Mouse (Mus musculus): Measurements from ENCODE around the gene Hps4.
A peak's percentile ranks its signal among the peaks of the same experiment; 100 is the strongest.
"Not testable (repeated sequence)": the region's sequence is repeated elsewhere in the genome, so short reads cannot be mapped to it uniquely, and the experiment has no call there.

Hps4 gene

DNA sequence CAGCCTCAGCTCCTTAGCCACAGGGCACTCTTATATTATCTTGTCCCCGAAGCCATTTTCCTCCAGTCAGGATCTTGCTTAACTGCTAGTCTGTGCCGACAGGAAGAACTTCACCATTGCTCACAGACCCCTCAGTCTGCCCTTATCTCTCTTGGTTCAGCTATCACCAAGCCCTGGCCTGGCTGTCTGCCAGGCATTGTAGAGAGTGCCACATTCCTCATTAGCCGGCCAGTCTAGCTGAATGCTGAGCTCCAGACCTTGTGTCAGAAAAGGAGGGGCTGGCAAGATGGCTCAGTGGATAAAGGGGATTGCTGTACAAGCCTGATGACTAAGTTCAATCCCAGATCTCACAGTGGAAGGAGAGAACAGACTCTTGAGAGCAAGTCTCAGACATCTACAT, 63.1 kb downstream of the Hps4 start:
- no peak for DNase-seq

DNA sequence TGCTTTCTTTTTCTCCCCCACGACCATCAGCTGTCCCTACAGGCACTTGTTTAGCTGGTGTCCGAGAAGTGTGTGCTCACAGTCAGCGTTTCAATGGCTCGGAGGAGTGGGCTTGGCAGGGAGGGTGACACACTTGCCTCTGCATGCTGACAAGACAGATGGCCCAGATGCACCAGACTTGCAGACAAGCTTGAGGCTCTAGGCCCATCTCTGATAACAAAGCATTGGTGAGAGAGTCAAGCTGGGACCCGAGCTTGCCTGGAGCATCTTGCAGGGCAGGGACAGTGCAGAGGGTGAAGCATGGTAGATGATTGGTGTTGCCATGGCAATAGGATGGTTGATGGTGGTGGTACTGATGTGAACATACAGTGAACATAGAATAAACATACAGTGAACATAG, 66.4 kb downstream of the Hps4 start:
- DNase-seq, result no peak

DNA sequence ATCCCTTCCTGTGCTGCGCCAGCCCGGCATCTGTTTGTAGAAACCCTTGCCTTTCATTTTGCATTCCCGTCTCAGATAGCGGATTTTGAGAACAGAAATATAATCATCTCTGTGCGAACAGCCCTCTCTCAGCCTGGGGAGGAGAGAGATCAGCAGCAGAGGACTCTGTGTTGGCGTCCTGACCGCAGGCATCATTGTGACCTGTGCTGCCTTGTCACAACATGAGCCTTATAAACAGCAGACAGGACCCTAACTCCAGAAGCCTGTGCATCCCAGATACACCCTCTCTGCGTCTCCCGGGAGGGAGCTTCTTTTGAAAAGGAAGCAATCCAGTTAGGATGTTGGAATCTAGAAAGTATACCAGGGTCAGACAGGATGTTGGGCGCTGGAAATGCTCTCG, 68.2 kb downstream of the Hps4 start:
- no peak for DNase-seq

DNA sequence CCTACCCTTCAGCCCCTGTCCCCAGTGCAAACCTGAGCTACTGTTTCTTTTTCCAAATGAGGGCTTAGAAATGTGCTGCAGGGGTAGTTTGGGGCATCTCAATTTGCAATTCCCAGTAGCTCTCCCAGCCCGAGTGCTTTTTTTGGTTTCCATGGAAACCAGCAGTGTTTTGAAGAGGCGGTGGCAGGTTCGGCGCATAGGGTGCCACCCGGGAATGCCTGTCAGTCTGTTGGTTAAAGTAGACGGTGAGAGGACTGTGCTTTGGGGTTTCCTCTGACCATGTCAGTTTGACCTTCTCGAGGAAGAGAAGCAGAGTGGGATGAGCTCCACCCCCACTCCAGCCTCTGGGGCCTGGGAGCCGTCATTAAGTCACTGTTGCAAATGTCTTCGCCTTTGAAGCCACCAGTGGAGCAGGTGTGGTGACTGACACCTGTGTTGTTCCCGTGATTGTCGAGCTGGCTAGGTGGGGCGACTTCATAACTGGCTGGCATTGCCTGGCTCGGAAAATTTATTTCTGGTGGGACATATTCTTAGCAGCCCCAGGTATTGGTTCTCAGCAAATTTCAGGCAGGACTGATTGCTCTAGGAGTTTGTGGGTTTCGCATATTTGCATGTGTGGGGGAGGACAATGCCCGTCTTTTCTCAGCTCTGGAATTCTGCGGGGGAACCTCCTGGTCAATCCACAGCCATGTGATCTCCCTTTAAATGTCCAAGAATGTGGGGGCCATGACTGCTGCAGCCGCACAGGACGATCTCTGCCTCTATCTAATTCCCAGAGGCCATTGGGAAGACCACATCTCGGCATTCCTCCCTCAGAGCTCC, 68.8 kb downstream of the Hps4 start:
- DNase-seq, result no peak

DNA sequence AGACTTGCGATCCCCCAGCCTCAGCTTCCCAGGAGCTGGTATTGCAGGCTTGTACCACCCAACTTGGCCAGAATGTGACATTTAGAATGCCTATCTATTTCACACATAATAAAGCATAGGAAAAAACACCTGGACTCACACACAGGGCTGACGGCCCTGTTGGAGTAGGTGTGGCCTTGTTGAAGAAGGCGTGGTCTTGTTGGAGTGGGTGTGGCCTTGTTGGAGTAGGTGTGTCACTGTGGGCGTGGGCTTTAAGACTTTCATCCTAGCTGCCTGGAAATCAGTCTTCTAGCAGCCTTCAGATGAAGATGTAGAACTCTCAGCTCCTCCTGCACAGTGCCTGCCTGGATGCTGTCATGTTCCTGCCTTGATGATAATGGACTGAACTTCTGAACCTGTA, 69.9 kb downstream of the Hps4 start:
- not testable (repeated sequence) for DNase-seq

DNA sequence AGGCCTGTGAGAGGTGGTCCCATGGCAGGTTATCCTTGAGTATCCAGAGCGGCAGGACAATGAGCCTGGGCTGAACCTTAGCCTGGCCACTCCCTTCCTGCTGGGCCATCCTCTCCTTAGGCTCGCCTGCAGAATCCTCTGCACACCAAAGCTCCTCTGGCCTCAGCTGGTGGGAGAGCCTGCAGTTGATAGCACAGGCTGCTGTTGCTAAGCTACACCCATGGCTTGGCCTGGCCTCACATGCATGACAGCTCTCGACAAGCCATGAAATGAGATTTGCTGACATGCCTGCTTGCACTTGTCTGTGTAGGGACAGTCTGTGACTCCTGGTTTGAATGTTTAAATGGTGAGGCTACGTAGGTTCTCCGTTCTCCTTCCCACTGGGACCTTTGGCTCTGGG, 73.8 kb downstream of the Hps4 start:
- no peak for DNase-seq

DNA sequence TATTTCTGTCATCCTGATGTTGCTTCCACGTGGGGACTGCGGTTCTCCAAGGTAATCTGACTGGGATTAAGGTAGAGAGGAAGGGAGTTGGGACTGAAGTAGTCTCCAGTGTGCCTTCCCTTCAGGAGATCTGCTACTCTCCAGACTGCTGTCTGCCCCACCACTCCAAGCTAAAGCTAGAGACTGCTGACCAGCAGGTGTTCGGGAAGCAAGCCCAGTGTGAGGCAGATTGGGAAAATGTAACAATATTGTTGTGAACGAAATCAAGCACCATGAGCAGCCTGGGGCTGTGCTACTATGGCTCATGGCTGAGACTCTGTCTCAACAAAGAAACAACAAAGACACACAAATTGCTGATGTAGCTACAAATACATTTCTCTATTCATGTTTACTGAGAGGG, 75.1 kb downstream of the Hps4 start:
- DNase-seq, result peak; percentile 77 to 86

DNA sequence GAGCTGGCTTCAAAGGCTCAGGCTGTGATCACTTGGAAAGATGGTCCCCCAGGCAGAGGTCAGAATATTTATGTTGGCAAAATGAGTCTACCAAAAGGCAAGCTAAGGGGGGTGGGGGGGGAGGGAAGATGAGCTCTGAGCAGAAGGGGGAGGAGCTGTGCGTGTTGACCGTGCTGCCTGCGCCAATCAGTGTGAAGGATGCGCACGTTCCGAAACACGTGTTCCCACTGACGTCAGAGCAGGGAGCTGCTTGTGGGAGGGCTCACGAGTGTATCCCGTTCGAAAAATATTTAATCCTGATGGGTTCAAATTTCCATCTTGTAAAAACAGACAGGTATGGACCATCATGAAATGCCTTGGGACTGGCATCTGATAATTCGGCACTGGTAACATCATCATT, 76.7 kb downstream of the Hps4 start:
- DNase-seq, result no peak

DNA sequence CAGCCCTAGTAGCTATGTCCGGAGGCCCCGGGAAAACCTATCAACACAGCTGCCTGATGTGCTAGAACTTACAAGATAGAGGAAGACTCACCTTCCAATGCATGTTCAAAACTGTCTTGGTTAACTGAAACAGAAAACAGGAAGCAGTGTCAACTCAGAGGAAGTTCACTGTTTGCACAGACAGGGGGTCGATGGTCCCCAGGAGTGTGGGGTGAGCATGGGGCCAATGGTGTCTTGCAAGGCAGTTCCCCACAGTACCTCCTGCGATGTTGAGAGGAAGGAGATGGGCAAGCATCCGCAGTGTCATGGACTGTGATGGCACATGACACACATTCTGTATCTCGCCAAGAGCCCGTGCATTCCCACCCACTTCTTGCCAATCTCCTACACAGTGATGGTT, 83.8 kb downstream of the Hps4 start:
- no peak for DNase-seq

DNA sequence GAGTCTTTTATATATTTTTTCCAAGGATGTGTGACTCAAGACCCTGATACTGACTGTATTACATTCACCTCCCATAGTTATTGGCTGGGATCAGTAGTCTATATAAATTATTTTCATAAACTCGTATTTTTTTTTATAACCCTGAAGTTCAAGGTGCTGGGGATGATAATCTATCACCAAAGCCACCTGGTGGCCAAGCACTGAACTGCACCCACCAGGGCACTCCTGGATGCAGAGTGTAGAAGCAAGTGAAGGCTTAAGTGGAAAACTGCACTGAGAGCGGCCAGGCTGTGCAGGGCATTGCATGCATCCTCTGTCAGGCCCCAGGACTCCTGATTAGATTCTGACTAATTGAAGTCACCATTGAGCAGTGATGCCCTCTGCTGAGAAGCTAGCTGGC, 84.4 kb downstream of the Hps4 start:
- peak; percentile 82 to 90 for DNase-seq
